Mouse (Mus musculus): Measurements from ENCODE around the gene Brap.

Brap gene

GRCm38 (mm10) chr5:121714928-121715327 is 54.6 kb downstream of the Brap start:
- DNase-seq (ENCODE audit: low spot score) = no peak

- DNase-seq (ENCODE audit: low spot score) = no peak
Observed at GRCm38 (mm10) chr5:121718462-121718861, 58.1 kb downstream of the Brap start.

GRCm38 (mm10) chr5:121720888-121721585 is 60.7 kb downstream of the Brap start:
- no peak for DNase-seq (ENCODE audit: low spot score)

- no peak for DNase-seq (ENCODE audit: low spot score)
Observed at GRCm38 (mm10) chr5:121721841-121722240, 61.5 kb downstream of the Brap start.

- DNase-seq (ENCODE audit: low spot score) = no peak
Observed at GRCm38 (mm10) chr5:121724678-121725077, 64.3 kb downstream of the Brap start.

GRCm38 (mm10) chr5:121730057-121730456 is 69.7 kb downstream of the Brap start:
- no peak for DNase-seq (ENCODE audit: low spot score)

GRCm38 (mm10) chr5:121736641-121737040 is 76.3 kb downstream of the Brap start:
- no peak for DNase-seq (ENCODE audit: low spot score)
